Mouse (Mus musculus) heart, postnatal 14 days (tissue): ENCODE measurements at regions not wholly inside any gene's neighbourhood (a gene's known extent, or its start where the extent isn't known, plus 50 kb on each side); places are given as distances from the start of the nearest gene placed in this dataset.

Experiments
- DNase-seq, 2 experiments: peaks; one replicate each; pipeline ENCODE4 v3.0.0; 2021 to 2022
- intact Hi-C: fragments of 180-260 bp; cut with DNase I; formaldehyde crosslinking; loops from one replicate; pipeline ENCODE4 v1.15.1; 2025

- DNase-seq, result no peak
- intact Hi-C loops, result no loop called here
Observed at GRCm38 (mm10) chr9:46482034-46482858, 162.5 kb upstream of the 4931429L15Rik start.

- intact Hi-C loops, result no loop called here
Observed at GRCm38 (mm10) chr9:46481491-46481890, 161.7 kb upstream of the 4931429L15Rik start.

GRCm38 (mm10) chr9:46480080-46480690, 160.4 kb upstream of the 4931429L15Rik start:
- peak; percentile 24 to 29 for DNase-seq
- intact Hi-C loops, result no loop called here

More at GRCm38 (mm10) chr9:46481491-46481890, 161.7 kb upstream of the 4931429L15Rik start:
- no peak for DNase-seq

GRCm38 (mm10) chr9:46478611-46479010, 158.8 kb upstream of the 4931429L15Rik start:
- no peak for DNase-seq
- intact Hi-C loops, result no loop called here

GRCm38 (mm10) chr9:46476516-46476915, 156.7 kb upstream of the 4931429L15Rik start:
- no peak for DNase-seq
- intact Hi-C loops, result no loop called here

- intact Hi-C loops, result no loop called here
- no peak for DNase-seq
Observed at GRCm38 (mm10) chr9:46473681-46474080, 153.9 kb upstream of the 4931429L15Rik start.

- intact Hi-C loops, result no loop called here
- no peak for DNase-seq
Observed at GRCm38 (mm10) chr9:46469521-46469920, 149.7 kb upstream of the 4931429L15Rik start.

- DNase-seq, result no peak
- intact Hi-C loops, result no loop called here
Observed at GRCm38 (mm10) chr9:46468306-46468705, 148.5 kb upstream of the 4931429L15Rik start.

GRCm38 (mm10) chr9:46467671-46468070, 147.9 kb upstream of the 4931429L15Rik start:
- intact Hi-C loops, result no loop called here
- no peak for DNase-seq

GRCm38 (mm10) chr9:46462681-46463080, 142.9 kb upstream of the 4931429L15Rik start:
- intact Hi-C loops, result no loop called here
- DNase-seq, result no peak

- intact Hi-C loops, result no loop called here
- DNase-seq, result no peak
Observed at GRCm38 (mm10) chr9:46457945-46458344, 138.2 kb upstream of the 4931429L15Rik start.

- DNase-seq, result no peak
- intact Hi-C loops, result no loop called here
Observed at GRCm38 (mm10) chr9:46454807-46455610, 135.2 kb upstream of the 4931429L15Rik start.

GRCm38 (mm10) chr9:46443191-46444095, 123.7 kb upstream of the 4931429L15Rik start:
- DNase-seq, result peak in 1 of 2 experiments; percentile 3
- intact Hi-C loops, result no loop called here

GRCm38 (mm10) chr9:46442739-46443181, 123.0 kb upstream of the 4931429L15Rik start:
- DNase-seq, result no peak
- intact Hi-C loops, result no loop called here

- intact Hi-C loops, result no loop called here
- DNase-seq, result no peak
Observed at GRCm38 (mm10) chr9:46440226-46440625, 120.4 kb upstream of the 4931429L15Rik start.

GRCm38 (mm10) chr9:46434700-46435099, 114.9 kb upstream of the 4931429L15Rik start:
- intact Hi-C loops, result no loop called here
- no peak for DNase-seq

GRCm38 (mm10) chr9:46433716-46434115, 113.9 kb upstream of the 4931429L15Rik start:
- no peak for DNase-seq
- intact Hi-C loops, result no loop called here

GRCm38 (mm10) chr9:46431053-46431452, 111.3 kb upstream of the 4931429L15Rik start:
- intact Hi-C loops, result no loop called here
- DNase-seq, result no peak

- intact Hi-C loops, result no loop called here
- DNase-seq, result no peak
Observed at GRCm38 (mm10) chr9:46423184-46423967, 103.6 kb upstream of the 4931429L15Rik start.
